Mouse (Mus musculus) liver, postnatal 0 days (tissue): ENCODE results near the gene Rnf19b. TPM values are rescaled to one million over a fixed set of nuclear protein-coding genes. Genes with fewer than 3 reads are reported as not detected.

ENCODE experiments used
- ATAC-seq: fragments of 200-750 bp; cut with Nextera tagmentation; 2 replicates; pipeline ENCODE4 v1.8.0; 2017; ENCODE audit warnings: mild to moderate bottlenecking, moderate library complexity
- DNase-seq: peaks from one replicate; pipeline ENCODE4 v3.0.0-alpha.2; 2016
- H3K27ac ChIP-seq: fragments of 300-500 bp; sonication (generic); 2 replicates; pipeline ENCODE4 v1.5.1; 2014; ENCODE audit warnings: antibody characterized with exemption, moderate library complexity, mild to moderate bottlenecking, low read depth
- H3K27me3 ChIP-seq: fragments of 300-500 bp; sonication (generic); 2 replicates; pipeline ENCODE4 v1.6.1; 2014; ENCODE audit warnings: low read length, control low read depth, mixed read lengths; ENCODE audit not compliant: insufficient read depth
- H3K36me3 ChIP-seq: fragments of 300-500 bp; sonication (generic); replicated peaks from 2 replicates; pipeline ENCODE4 v1.6.1; 2014; ENCODE audit warnings: mild to moderate bottlenecking, control low read depth, low read length, moderate library complexity, mixed read lengths; ENCODE audit not compliant: insufficient read depth
- H3K4me1 ChIP-seq: fragments of 300-500 bp; sonication (generic); 2 replicates; pipeline ENCODE4 v1.6.1; 2014; ENCODE audit warnings: antibody characterized with exemption, mild to moderate bottlenecking, control low read depth; ENCODE audit not compliant: insufficient read depth
- H3K4me2 ChIP-seq: fragments of 300-500 bp; sonication (generic); 2 replicates; pipeline ENCODE4 v1.6.1; 2014; ENCODE audit warnings: low read depth, mild to moderate bottlenecking, low read length, moderate library complexity, mixed read lengths
- H3K4me3 ChIP-seq: fragments of 300-500 bp; sonication (generic); 2 replicates; pipeline ENCODE4 v1.5.1; 2014; ENCODE audit warnings: low read depth, low read length
- H3K9ac ChIP-seq: fragments of 300-500 bp; sonication (generic); replicated peaks from 2 replicates; pipeline ENCODE4 v1.6.1; 2014; ENCODE audit warnings: mild to moderate bottlenecking, moderate library complexity
- H3K9me3 ChIP-seq: fragments of 300-500 bp; sonication (generic); 2 replicates; pipeline ENCODE4 v1.6.1; 2016; ENCODE audit warnings: mild to moderate bottlenecking, control low read depth, low read length, mixed read lengths
- CTCF ChIP-seq: sonication (generic); IDR thresholded peaks from 2 replicates; pipeline ENCODE4 v1.5.1; 2016; ENCODE audit warnings: antibody characterized with exemption, low read depth
- EP300 ChIP-seq: IDR thresholded peaks from 2 replicates; pipeline ENCODE4 v1.6.1; 2016; ENCODE audit warnings: antibody characterized with exemption, low read depth, mild to moderate bottlenecking
- WGBS: fragments of 180-500 bp; shearing (Covaris S2); extraction: QIAGEN DNeasy Blood & Tissue Kit; methylation state at CpG from one replicate; pipeline ENCODE4 v1.1.7; 2014; ENCODE audit not compliant: insufficient replicate concordance; 5-methylcytosine and 5-hydroxymethylcytosine counted together
- polyA plus RNA-seq: library from polyadenylated mRNA; unstranded; fragments of >200 nt; fragmentation: Nextera tagmentation; extraction: Ambion mirVana; gene quantifications from 2 replicates; pipeline ENCODE4 v1.2.1, GENCODE M21; 2015

The Rnf19b gene
- polyA plus RNA-seq, 1 experiment from 2014 or later = 5.5 TPM

GRCm38 (mm10) chr4:129032963-129033951 is 24.8 kb upstream of the Rnf19b start:
- H3K4me2 ChIP-seq = peak overlapping the region; percentile 65
- peak; percentile 69 for DNase-seq
- no peaks in the 10 kb centered on the region for H3K36me3 ChIP-seq
- peaks cover 17% of the 10 kb centered on the region for H3K4me1 ChIP-seq
- peak; percentile 39 for ATAC-seq
- H3K27ac ChIP-seq = peak overlapping the region; percentile 84
- H3K27me3 ChIP-seq = no peaks in the 10 kb centered on the region
- no peaks in the 10 kb centered on the region for H3K9me3 ChIP-seq
- 0 out of 2 replicates have a peak overlapping the region, but pooled peaks have one; percentile 41 for H3K9ac ChIP-seq
- peak overlapping the region; percentile 22 for H3K4me3 ChIP-seq
- 10% methylated on average over 17 of the region's 17 CpGs for WGBS
- no peak for TF ChIP-seq CTCF
- no peak for TF ChIP-seq EP300

- Histone ChIP-seq H3K27ac (peak overlapping the region; percentile 84; the same call in 1 of the 2 replicates), H3K4me2 (peak overlapping the region; percentile 65; the same call in 1 of the 2 replicates), H3K27me3 (no peaks in the 10 kb centered on the region), H3K9me3 (no peaks in the 10 kb centered on the region), H3K36me3 (no peaks in the 10 kb centered on the region), H3K4me1 (peaks cover 17% of the 10 kb centered on the region), H3K9ac (no peak overlapping the region), H3K4me3 (no peak overlapping the region)
- 72% methylated on average over 3 of the region's 3 CpGs for WGBS
- TF ChIP-seq EP300 = no peak
- no peak for TF ChIP-seq CTCF
- DNase-seq (no peak), ATAC-seq (no peak)
These were observed 23.8 kb upstream of the Rnf19b start for GRCm38 (mm10) chr4:129034224-129034623.

- peak; percentile 49 for DNase-seq
- no peak overlapping the region for H3K9ac ChIP-seq
- TF ChIP-seq EP300 (no peak), CTCF (no peak)
- peak overlapping the region; percentile 71 for H3K27ac ChIP-seq
- no peaks in the 10 kb centered on the region for H3K27me3 ChIP-seq
- no peaks in the 10 kb centered on the region for H3K36me3 ChIP-seq
- H3K4me1 ChIP-seq = peaks cover 17% of the 10 kb centered on the region
- H3K4me2 ChIP-seq = no peak overlapping the region; the same call in 1 of the 2 replicates
- H3K9me3 ChIP-seq = no peaks in the 10 kb centered on the region
- H3K4me3 ChIP-seq = no peak overlapping the region
- 40% methylated on average over 13 of the region's 13 CpGs for WGBS
- peak; percentile 37; the same call in 1 of the 2 replicates for ATAC-seq
These were observed 23.1 kb upstream of the Rnf19b start for GRCm38 (mm10) chr4:129034706-129035660.

- no peak for ATAC-seq
- WGBS = 56% methylated on average over 7 of the region's 7 CpGs
- Histone ChIP-seq H3K4me2 (no peak overlapping the region), H3K9me3 (no peaks in the 10 kb centered on the region), H3K4me3 (no peak overlapping the region), H3K36me3 (no peaks in the 10 kb centered on the region), H3K9ac (no peak overlapping the region), H3K4me1 (peaks cover 17% of the 10 kb centered on the region), H3K27ac (peak overlapping the region; percentile 71), H3K27me3 (no peaks in the 10 kb centered on the region)
- no peak for TF ChIP-seq EP300
- no peak for TF ChIP-seq CTCF
- DNase-seq = no peak
These were observed 22.1 kb upstream of the Rnf19b start for GRCm38 (mm10) chr4:129035851-129036445.

- H3K36me3 ChIP-seq = no peaks in the 10 kb centered on the region
- H3K27me3 ChIP-seq = peaks cover 36% of the 10 kb centered on the region
- H3K4me2 ChIP-seq = peak overlapping the region; percentile 97
- TF ChIP-seq EP300 (no peak), CTCF (no peak)
- no peaks in the 10 kb centered on the region for H3K9me3 ChIP-seq
- H3K4me3 ChIP-seq = peak overlapping the region; percentile 60
- WGBS = 15% methylated on average over 15 of the region's 15 CpGs
- ATAC-seq = no peak
- DNase-seq = no peak
- H3K9ac ChIP-seq = no peak overlapping the region
- no peak overlapping the region for H3K27ac ChIP-seq
- H3K4me1 ChIP-seq = peaks cover 32% of the 10 kb centered on the region
These were observed 10.2 kb upstream of the Rnf19b start for GRCm38 (mm10) chr4:129047721-129048421.
